Mouse (Mus musculus) spleen, adult 12 weeks (tissue): ENCODE data around the gene Nosip.
"Not testable (repeated sequence)": the region's sequence is repeated elsewhere in the genome, so short reads cannot be mapped to it uniquely, and the experiment has no call there.

Experiments
- DNase-seq: peaks from one replicate; pipeline ENCODE4 v3.0.0; 2022; ENCODE audit warnings: low spot score

Gene Nosip

GRCm38 (mm10) chr7:45062239-45062835 is at the start of gene Nosip, which contains the start of gene Prrg2:
Nosip (plus strand) TSS chr7:45062429.
Prrg2 (minus strand) TSS chr7:45062677.
- DNase-seq, result peak; percentile 90

GRCm38 (mm10) chr7:45012824-45013223 is 49.4 kb upstream of the Nosip start:
- no peak for DNase-seq

- no peak for DNase-seq
Measured at GRCm38 (mm10) chr7:45013366-45014095, 48.7 kb upstream of the Nosip start.

GRCm38 (mm10) chr7:45014096-45014451 is 48.2 kb upstream of the Nosip start:
- no peak for DNase-seq

- DNase-seq, result no peak
Measured at GRCm38 (mm10) chr7:45015344-45015956, 46.8 kb upstream of the Nosip start.

GRCm38 (mm10) chr7:45015957-45016612 is 46.1 kb upstream of the Nosip start, which contains the start of gene Scaf1:
Scaf1 (minus strand) TSS chr7:45016363.
- peak; percentile 97 for DNase-seq

- no peak for DNase-seq
Measured at GRCm38 (mm10) chr7:45016761-45017160, 45.5 kb upstream of the Nosip start.

DNA sequence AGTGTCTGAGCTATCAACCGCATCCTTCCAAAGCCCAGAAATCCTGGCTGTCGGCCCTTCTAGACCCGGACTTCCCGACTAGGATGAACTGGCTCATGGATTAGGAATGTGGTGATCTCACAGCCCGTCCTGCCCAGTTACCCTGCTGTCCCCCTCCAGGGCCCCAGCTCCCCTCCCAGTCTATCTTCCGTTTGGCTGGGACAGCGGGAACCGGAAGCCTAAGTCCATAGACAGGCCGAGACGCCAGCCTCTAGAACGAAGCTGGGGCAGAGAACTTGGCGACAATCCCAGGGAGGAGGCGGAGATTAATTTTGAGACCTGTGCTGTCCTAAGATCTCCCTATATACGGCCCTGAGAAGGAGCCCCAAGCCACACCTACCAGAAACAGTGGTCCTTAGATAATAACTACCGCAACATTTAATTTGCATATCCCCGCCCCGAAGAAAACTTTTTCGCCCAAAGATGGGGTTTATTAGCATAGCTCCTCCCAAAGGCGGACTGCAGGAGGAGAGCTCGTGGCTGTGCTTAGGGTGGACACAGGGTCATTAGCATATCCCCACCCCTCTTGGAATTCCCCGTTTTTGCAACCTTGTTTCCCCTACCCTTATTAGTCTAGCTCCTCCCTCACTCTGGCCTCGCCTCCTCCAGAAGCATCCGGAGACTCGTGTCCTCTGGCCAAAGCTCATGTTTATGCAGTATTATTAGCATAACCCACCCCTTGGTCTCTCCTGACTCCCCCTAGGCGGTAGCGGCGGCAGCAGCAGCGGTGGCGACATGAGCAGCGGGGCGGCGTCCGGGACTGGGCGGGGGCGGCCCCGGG is 44.8 kb upstream of the Nosip start, which contains the start of gene Rras:
Rras (plus strand) TSS at position 720 of the 820 bp plus-strand sequence.
- peak; percentile 85 for DNase-seq

GRCm38 (mm10) chr7:45019031-45019571 is 43.1 kb upstream of the Nosip start:
- DNase-seq, result no peak

GRCm38 (mm10) chr7:45020225-45020624 is 42.0 kb upstream of the Nosip start:
- no peak for DNase-seq

DNA sequence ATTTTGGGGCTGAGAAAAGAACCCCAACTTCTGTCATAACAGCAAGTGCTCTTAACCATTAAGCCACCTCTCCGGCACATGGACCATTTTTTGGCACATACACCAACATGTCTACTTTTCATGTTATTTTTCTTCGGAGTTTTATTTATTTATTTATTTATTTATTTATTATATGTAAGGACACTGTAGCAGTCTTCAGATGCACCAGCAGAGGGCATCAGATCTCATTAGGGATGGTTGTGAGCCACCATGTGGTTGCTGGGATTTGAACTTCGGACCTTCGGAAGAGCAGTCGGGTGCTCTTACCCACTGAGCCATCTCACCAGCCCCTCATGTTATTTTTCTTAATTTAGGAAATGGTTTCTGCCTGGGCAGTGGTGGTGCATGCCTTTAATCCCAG is 38.5 kb upstream of the Nosip start:
- not testable (repeated sequence) for DNase-seq

- DNase-seq, result no peak
Measured at GRCm38 (mm10) chr7:45024281-45025248, 37.7 kb upstream of the Nosip start.

DNA sequence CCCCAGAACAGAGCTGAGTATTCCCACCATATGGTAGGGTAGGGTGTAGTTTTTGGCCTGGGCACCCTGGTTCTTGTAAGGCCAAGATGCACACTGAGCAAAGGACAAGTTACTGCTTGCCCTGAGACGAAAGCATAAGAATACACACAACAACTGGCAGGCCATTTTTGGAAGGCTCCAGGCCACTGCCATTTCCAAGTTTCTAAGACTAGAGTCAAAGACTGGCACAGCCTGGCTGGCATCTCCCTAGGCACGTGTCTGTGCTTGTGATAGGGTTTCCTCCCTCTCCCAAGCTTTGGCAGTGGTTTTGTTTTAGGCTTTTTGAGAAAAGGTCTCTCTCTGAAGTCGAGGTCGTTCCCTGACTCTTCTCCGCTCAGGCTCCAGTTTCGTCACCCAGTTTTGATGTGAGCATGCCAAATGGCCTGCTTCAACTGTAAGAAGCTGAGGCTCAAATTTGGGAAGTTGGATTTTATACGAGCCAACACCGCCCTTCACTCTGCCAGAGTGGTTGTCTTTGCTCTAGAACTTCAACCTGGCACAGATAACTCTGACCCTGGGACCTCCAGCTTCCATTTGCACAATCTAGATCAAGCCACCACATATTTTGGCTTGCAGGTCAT is 36.5 kb upstream of the Nosip start:
- no peak for DNase-seq

GRCm38 (mm10) chr7:45026256-45026655 is 36.0 kb upstream of the Nosip start:
- no peak for DNase-seq

GRCm38 (mm10) chr7:45027761-45028160 is 34.5 kb upstream of the Nosip start:
- DNase-seq, result no peak

GRCm38 (mm10) chr7:45028351-45028750 is 33.9 kb upstream of the Nosip start:
- no peak for DNase-seq

- DNase-seq, result no peak
Measured at GRCm38 (mm10) chr7:45029995-45030394, 32.2 kb upstream of the Nosip start.

DNA sequence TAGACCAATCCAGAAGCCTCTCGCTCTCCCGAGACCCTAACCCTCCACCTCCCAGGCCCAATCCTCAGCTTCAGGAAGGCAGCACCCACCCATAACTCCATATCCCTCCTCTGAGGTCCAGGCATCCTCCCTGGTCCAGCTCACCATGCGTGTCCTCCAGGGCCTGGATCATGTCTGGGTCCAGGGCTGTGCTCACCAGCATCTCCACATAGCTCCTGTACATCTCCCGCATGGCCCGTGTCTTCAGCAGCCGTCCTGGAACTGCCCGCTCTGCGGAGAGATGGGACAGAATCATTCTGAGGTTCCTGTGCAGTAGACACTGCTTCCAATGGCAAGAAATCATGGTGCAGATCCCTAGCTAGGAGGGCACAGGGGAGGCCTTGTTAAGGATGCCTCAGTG is 31.4 kb upstream of the Nosip start:
- no peak for DNase-seq

GRCm38 (mm10) chr7:45033722-45034359 is 28.4 kb upstream of the Nosip start:
- no peak for DNase-seq
